Mouse (Mus musculus) E14TG2a.4 (cell line): Measurements from ENCODE around the gene Pigv.

Source experiments
- CTCF ChIP-seq: conservative IDR thresholded peaks from 2 replicates; pipeline ENCODE4 v1.5.1; 2014; ENCODE audit warnings: low read length
- POU5F1 ChIP-seq: IDR thresholded peaks from 2 replicates; pipeline ENCODE4 v1.6.1; 2014; ENCODE audit warnings: low read length, borderline replicate concordance

DNA sequence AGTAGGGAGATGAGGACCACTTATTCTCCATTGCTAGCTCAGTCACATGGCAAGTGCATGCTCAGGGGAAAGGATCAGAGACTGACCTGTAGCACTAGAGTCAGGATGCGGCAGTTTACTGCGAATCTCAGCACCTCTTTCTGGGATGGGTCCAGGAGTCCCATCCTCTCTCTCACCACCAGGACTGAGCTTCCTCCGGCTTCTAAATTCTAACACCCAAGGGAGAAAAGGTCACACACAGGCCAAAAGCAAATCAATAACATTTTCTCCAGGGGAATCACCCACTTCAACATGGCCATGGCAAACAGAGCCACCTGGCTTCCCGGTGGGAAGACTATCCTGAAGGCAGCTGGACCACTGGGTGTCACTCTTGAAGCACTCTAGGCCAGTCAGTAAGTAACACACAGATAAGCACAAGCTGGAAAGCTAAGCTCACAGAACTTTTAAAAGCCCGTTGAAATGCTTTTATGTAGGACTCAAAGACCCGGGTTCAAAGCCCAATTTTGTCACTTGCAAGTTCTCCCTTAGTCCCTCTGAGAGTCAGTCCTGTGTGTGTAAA is 2.7 kb downstream of the Pigv start:
- TF ChIP-seq CTCF (no peak), POU5F1 (no peak)
